Mouse (Mus musculus) cerebellum, adult 2 months (tissue): ENCODE results near the gene Cenpe. TPM values are rescaled to one million over a fixed set of nuclear protein-coding genes. Genes with fewer than 3 reads are reported as not detected.

Experiments used
- DNase-seq, 2 experiments: peaks; one replicate each; pipeline ENCODE4 v3.0.0; 2021
- H3K27ac ChIP-seq: fragments of 200-500 bp; 2 replicates; pipeline ENCODE4 v1.5.1; 2012; ENCODE audit warnings: low read length, control low read depth, inconsistent platforms; ENCODE audit not compliant: insufficient read depth
- H3K27me3 ChIP-seq: fragments of 200-500 bp; 2 replicates; pipeline ENCODE4 v1.6.1; 2012; ENCODE audit warnings: inconsistent platforms, mild to moderate bottlenecking, low read length, moderate library complexity; ENCODE audit not compliant: control insufficient read depth, insufficient read depth
- H3K4me1 ChIP-seq: fragments of 200-500 bp; 2 replicates; pipeline ENCODE4 v1.6.1; 2011; ENCODE audit warnings: low read length; ENCODE audit not compliant: control insufficient read depth, insufficient read depth
- H3K4me3 ChIP-seq: fragments of 200-500 bp; replicated peaks from 2 replicates; pipeline ENCODE3; 2011; ENCODE audit warnings: mild to moderate bottlenecking, low read depth, low read length, control low read depth; ENCODE audit not compliant: insufficient read depth
- CTCF ChIP-seq: fragments of 200-500 bp; IDR thresholded peaks from 2 replicates; pipeline ENCODE4 v1.5.1; 2011; ENCODE audit warnings: low read depth, mild to moderate bottlenecking, control low read depth, low read length, moderate library complexity, borderline replicate concordance; ENCODE audit not compliant: insufficient read depth
- POLR2A ChIP-seq: fragments of 200-500 bp; IDR thresholded peaks from 2 replicates; pipeline ENCODE4 v1.6.1; 2011; ENCODE audit warnings: low read length, control low read depth, borderline replicate concordance; ENCODE audit not compliant: insufficient read depth
- WGBS: fragments of 180-500 bp; shearing (Covaris S2); methylation state at CpG from one replicate; pipeline ENCODE4 v1.1.7; 2018; 5-methylcytosine and 5-hydroxymethylcytosine counted together
- polyA plus RNA-seq: library from polyadenylated mRNA; depleted of rRNA; stranded (reverse); fragments of >200 nt; gene quantifications from 2 replicates; pipeline ENCODE4 v1.2.3, GENCODE M21; 2012

Gene Cenpe
- polyA plus RNA-seq, 1 experiment: 0.54 TPM

DNA sequence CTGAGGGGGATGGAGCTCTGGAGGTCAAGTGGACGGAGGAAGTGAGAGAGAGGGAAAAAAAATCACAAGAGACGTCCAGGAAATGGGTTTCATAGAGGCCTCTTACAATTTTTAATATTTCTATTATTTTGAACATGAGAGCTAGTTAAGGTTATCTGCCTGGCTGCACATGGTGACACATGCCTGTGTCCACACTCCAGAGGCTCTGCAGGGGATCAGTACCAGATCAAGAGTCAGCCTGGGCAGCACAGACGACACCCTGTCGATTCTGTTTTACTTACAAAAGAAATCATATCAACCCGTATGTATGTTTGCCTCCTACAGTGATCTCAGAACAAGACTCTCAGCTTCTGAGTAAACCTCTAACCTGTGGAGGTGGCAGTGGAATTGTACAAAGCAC, 56.3 kb downstream of the Cenpe start:
- no peak for TF ChIP-seq POLR2A
- Histone ChIP-seq H3K27me3 (no peaks in the 10 kb centered on the region), H3K4me1 (no peaks in the 10 kb centered on the region), H3K4me3 (no peak overlapping the region), H3K27ac (no peak overlapping the region)
- no peak for DNase-seq
- 65% methylated on average over 5 of the region's 5 CpGs for WGBS

DNA sequence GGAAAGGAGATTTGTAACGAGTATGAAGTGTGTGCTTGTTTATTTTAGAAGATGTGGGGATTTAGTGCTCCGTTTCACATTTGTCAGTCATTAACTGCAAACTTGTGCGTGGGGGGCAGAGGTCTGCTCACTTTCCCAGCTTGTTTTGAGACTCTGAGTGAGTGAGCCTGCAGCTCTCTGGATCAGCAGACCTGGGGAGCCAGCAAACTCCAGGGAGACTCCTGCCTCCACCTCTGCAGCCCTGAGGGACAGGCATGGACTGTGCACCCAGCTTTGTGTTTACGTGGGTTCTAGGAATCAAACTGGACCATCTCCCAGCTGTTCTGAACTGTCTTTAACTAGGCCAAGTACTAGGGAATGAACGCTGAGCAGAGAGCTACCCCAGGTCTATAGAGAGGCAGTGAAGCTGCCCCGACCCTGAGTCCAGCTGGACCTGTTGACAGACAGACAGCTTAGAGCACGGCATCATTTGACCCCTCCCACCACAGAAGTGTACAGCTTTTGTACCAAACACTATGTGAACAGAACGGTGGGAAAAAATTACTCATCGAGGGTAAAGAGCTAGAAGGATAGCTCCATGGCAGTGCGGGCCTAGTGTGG, 57.2 kb downstream of the Cenpe start:
- Histone ChIP-seq H3K27me3 (no peaks in the 10 kb centered on the region), H3K4me1 (no peaks in the 10 kb centered on the region), H3K27ac (no peak overlapping the region), H3K4me3 (no peak overlapping the region)
- TF ChIP-seq POLR2A (no peak), CTCF (no peak)
- 93% methylated on average over 10 of the region's 10 CpGs for WGBS
- no peak for DNase-seq

DNA sequence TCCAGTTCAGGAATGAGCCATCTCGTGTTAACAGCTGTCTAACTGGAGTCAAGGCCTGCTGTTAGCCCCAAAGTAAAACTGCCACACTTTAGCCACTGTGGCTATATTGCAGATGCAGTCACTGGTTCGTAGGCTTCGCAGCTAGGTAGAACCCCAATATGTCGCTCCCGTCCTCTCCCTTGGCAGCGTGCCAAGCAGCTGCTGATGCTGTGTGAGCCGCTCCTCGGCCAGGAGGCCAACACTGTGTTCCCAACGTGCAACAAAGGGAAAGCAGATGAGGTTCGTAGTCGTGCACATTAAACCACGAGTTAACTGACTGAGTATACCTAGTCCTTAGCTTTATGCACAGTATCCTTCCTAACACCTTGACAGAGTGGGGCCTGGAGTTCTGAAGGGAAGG, 60.3 kb downstream of the Cenpe start:
- no peaks in the 10 kb centered on the region for H3K27me3 ChIP-seq
- H3K27ac ChIP-seq: no peak overlapping the region
- H3K4me3 ChIP-seq: no peak overlapping the region
- 49% methylated on average over 12 of the region's 12 CpGs for WGBS
- no peak for DNase-seq
- TF ChIP-seq CTCF: no peak
- TF ChIP-seq POLR2A: no peak
- no peaks in the 10 kb centered on the region for H3K4me1 ChIP-seq

DNA sequence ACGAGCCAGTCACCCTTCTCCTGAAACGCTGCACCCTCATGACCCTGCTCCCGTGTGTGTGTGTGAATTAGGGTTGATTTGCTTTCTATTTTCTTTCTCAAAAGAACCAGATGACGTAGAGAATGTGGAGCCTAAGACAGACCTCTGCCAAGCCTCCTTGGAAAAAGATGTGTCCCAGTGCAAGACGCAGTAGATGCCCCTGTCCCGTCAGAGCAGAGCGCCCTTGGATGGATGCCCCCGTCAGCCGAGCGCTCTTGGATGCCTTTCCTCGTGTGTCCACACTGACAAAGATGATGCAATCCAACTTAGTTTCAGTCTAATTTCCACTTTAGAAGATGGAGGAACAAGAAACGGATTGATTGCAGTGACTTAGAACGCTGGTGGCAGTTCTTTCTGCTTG, 60.7 kb downstream of the Cenpe start:
- no peak for DNase-seq
- H3K4me1 ChIP-seq: no peaks in the 10 kb centered on the region

DNA sequence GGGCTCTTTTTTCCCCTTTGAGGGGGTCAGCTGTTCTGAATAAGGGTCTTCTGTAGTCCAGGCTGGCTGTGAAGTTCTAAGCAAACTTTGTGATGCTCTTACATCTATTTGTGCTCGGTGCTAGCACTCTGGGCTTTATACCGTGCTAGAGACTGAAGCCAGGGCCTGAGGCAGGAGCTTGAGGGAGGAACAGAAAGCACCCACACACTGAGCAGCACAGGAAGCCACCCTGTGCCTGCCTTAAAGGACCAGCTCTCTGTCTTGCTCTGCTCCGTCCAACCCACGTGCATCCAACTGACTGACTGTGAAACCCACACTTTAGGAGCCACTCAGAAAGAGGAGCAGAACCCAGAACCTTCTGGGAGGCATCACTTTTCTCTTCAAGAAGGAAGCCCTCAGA, 67.8 kb downstream of the Cenpe start:
- Histone ChIP-seq H3K4me1 (no peaks in the 10 kb centered on the region), H3K27ac (no peak overlapping the region), H3K4me3 (no peak overlapping the region), H3K27me3 (no peaks in the 10 kb centered on the region)
- TF ChIP-seq POLR2A (no peak), CTCF (no peak)
- no peak for DNase-seq
- 80% methylated on average over 4 of the region's 4 CpGs for WGBS

More for the DNA sequence above, 60.7 kb downstream of the Cenpe start:
- no peaks in the 10 kb centered on the region for H3K27me3 ChIP-seq
- no peak overlapping the region for H3K27ac ChIP-seq
- 80% methylated on average over 13 of the region's 13 CpGs for WGBS
- no peak overlapping the region for H3K4me3 ChIP-seq
- TF ChIP-seq POLR2A: no peak
- TF ChIP-seq CTCF: no peak

DNA sequence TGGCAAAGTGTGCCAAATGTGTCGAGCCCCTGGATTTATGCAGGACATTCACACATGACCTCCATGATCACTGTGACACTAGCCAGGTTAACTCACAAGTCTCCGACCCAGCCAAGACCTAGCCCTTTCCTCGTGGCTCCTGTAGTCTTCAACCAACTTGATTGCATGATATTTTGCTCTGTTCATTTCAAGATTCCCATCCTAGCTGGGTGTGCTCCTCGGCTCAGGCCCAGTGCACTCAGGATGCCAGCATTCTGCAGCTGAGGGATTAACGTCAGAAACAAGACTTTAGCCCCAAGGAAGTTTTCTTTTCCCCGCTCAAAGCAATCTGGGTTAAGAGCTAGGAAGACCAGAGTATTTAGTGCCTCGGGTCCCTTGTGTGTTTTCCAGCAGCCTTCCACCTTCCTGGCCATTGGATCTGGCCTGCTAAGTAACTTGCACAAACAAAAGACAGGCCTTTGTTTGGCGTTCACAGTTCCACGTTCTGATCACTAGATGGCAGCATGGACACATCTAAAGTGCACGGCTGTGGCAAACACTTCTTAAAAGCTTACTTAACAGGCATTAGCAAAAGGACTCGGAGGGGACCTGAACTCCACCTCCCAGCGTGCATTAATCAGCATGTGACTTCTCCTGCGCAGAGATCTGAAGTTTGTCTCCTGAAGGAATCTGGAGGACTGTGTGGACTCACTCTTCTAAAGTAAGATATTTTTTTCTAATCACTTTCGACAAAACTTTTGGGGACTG, 68.5 kb downstream of the Cenpe start, which contains the start of gene Bdh2:
TSS of gene Bdh2 (plus strand) at position 553 of the 747 bp plus-strand sequence.
- H3K27ac ChIP-seq: no peak within 1 kb of the TSS
- H3K4me1 ChIP-seq: no peaks in the 10 kb centered on the region
- DNase-seq: peak; percentile 58 to 63
- H3K27me3 ChIP-seq: no peaks in the 10 kb centered on the region
- no peak within 1 kb of the TSS for H3K4me3 ChIP-seq
- TF ChIP-seq POLR2A (no peak), CTCF (peak; percentile 83)
- WGBS: 23% methylated on average over 14 of the region's 14 CpGs

DNA sequence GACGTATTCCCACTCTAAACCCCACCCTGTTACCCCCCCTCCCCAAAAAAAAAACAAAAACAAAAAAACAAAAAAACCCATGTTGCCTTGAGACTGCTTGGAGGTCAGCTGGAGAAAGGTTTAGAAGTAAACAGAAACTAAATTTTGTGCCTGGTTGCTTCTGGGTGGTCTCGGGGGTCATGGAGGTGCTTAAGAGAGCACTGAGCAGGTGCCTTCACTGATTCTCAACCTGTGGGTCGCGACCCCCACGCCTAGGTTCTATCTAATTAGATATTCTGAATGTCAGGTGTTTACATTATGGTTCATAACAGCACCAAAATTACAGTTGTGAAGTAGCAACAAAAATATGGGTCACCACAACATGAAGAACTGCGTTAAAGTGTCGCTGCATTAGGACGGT, 69.4 kb downstream of the Cenpe start:
- Histone ChIP-seq H3K27me3 (no peaks in the 10 kb centered on the region), H3K27ac (no peak overlapping the region), H3K4me3 (no peak overlapping the region), H3K4me1 (no peaks in the 10 kb centered on the region)
- 86% methylated on average over 8 of the region's 8 CpGs for WGBS
- no peak for DNase-seq
- TF ChIP-seq POLR2A: no peak
- no peak for TF ChIP-seq CTCF

DNA sequence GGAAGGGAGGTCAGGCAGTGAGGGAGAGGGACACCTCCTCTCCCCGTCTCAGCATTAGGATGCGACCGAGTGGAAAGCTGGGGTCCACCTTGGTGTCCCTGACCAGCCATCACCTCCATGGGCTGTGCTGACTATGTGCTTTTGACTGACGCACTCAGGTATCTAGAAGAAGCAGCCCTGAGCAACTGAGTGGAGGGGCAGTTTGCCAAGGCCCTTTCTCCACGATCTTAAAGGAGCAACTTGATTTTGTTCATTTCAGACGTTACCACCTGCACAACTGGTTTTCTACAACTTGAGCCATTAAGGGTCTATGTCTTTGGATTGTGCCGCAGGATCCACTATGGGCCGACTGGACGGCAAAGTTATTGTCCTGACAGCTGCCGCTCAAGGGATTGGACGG, 72.9 kb downstream of the Cenpe start:
- 77% methylated on average over 11 of the region's 11 CpGs for WGBS
- no peak for TF ChIP-seq POLR2A
- TF ChIP-seq CTCF: no peak
- no peak for DNase-seq

More for the DNA sequence above, 72.9 kb downstream of the Cenpe start:
- Histone ChIP-seq H3K27ac (no peak overlapping the region), H3K4me3 (no peak overlapping the region), H3K4me1 (no peaks in the 10 kb centered on the region), H3K27me3 (no peaks in the 10 kb centered on the region)
